Mouse (Mus musculus): ENCODE data around the gene Prdx3. TPM values are rescaled to one million over a fixed set of nuclear protein-coding genes. Genes with fewer than 3 reads are reported as not detected.

Gene Prdx3
- 100 to 1,000 TPM; 136 to 154 TPM for total RNA-seq (2021)
- long read RNA-seq, experiment 1, transcript Prdx3-201 (7 exons, 1,478 nt): major isoform, 166 of 170 reads
- long read RNA-seq, experiment 1, partial matches to known transcripts: 4 of 170 reads
- long read RNA-seq, experiment 1, other reads (novel, unspliced or antisense): 0 of 170 reads
- long read RNA-seq, experiment 2, transcript Prdx3-201 (7 exons, 1,478 nt): major isoform, 200 of 203 reads
- long read RNA-seq, experiment 2, partial matches to known transcripts: 3 of 203 reads
- long read RNA-seq, experiment 2, other reads (novel, unspliced or antisense): 0 of 203 reads

- DNase-seq: peak; percentile 94
Observed at GRCm38 (mm10) chr19:60874064-60874694, at the start of gene Prdx3. Prdx3 (minus strand) TSS chr19:60874556.

DNA sequence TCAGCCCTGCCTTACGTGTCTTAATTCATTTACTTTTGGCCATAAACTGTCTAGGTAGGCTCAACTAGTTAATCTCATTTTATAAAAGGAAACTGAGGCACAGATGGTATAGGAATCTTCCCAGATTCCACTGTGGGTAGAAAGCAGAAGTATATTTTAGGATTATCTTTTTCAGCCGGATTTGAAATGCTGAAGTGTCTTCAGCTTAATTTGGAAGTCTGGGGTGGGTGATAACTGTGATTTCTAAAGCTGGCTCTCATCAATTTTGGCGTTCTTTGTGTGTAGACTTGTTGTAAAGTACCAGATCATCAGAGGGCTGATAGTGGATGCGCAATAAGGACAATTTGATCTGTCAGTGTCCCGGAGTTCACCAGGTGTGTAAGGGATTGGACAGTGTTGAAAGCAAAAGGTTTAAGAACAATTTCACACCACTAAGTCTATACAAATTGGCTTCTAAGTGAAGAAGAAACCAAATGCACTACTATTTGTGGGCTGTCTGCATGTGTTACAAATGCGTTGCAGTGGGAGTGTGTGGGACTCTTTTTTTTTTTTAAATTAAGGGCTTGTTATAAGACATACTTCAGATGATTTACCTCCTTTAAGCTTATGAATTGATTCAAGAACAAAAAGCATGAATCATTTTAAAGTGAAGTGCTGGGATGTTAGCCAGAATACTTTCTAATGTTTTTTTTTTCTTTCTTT lies 42.7 kb upstream of the Prdx3 start:
- DNase-seq: no peak

DNA sequence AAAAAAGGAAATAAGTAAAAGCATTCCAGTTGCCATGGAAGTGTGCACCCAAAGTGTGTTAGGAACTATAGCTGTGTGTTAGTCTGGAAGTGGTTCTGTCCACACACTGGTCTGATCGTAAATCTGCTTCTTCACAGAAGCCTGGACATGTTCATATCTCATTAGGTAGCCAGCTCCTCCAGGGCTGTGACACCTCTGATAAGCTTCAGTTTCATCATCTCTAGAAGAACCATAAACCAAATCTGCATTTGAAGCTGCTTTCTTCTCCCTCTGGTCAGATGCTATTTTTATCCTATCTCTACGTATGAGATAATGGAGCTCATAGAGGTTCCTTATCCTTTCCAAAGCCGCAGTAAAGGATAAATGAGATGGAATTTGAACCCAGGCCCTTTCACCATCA lies 41.5 kb upstream of the Prdx3 start:
- no peak for DNase-seq

DNA sequence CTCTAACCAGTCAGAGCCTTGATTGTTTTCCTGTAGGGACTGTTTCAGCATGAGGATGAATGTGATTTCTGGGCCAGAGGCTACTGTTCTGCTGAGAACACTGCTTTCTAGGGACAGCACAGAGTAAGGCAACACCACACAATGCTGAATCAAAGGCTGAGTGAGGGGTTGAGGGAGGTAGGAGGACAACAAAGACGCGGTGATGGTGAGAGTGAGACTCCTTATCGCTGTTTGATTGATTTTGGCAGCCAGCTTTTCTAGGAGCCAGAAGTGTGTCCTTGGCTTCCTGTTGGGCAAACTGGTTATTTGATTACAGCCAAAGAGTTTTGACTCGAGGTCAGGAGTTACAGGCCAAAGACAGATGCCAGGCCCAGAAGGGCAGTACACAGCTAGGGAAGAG lies 40.9 kb upstream of the Prdx3 start:
- no peak for DNase-seq

GRCm38 (mm10) chr19:60911653-60912052 lies 37.3 kb upstream of the Prdx3 start:
- no peak for DNase-seq

DNA sequence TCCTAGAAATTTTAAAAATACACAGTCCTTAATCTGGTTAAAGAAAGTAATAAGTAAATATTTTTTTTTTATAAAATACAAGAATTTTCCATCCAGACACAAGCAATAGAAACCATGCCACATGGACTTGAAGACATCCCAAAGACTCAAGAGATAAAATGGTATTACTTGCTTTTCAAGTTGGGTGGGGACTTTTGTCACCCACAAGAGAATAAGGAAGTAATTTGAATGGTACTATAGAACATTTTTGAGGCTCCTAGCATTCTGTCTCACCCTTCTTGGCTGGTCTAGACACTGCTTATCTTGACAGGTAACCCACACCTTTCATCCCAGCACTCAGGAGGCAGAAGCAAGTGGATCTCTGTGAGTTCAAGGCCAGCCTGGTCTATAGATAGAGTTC lies 35.9 kb upstream of the Prdx3 start:
- DNase-seq: no peak

- no peak for DNase-seq
Observed at GRCm38 (mm10) chr19:60905477-60905876, 31.1 kb upstream of the Prdx3 start.

- DNase-seq: no peak
Observed at GRCm38 (mm10) chr19:60903971-60904370, 29.6 kb upstream of the Prdx3 start.

GRCm38 (mm10) chr19:60903139-60903538 lies 28.8 kb upstream of the Prdx3 start:
- DNase-seq: no peak

DNA sequence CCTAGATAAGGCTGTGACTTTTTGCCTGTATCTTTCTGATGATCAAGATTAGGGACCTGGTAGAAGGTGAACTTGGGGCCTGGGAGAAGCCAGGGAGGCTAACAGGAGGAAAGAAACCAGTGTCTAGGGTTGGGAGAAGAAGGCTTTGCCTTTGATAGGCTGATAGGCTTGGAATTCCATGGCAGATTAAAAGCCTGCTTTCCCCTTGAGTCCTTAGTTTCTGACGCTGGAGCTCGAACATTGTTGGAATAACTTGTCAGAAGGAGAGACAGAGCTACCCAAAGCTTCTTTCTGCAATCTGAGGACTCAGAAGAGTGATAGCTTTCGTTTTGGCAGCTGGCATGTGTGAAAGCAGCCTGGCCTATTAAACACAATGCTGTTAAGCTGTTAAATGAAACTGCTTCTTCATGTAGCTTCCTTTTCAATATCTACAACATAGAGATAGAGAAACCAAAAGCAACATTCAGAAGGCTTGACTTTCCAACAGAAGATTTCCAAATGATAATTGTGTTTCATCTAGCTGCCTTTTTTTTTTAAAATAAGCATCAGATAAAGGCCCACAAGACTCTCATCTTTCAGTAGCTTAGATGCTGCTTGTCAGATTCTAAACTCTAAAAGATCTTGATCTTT lies 21.0 kb upstream of the Prdx3 start:
- DNase-seq: no peak

DNA sequence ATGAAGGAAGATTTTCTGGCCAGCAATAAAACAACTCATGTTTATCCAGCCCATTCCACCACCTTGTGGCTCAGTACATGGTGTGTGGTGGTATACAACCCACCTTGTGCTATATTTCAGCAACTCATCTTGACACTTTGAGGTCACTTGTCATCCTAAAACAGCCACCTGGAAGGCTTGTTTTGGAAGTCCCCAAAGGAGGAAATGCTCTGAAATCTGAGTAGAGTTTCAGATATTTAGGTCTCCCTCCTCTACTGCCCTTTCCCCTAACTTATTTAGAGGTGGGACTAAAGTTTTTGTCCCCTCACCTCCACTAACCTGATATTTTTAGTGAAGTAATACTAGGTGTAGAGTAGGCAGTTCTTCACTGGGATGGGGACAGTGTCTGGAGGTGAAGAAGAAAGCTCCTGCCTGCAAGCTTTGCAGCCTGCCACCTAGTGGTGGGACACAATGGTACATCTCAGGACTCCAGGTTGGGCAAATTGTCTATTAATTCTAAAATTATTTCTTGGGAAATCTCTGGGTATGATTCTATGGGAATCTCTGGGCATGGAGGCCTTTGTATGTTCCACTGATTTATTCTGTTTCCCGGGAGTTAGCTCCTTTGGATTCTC lies 17.7 kb upstream of the Prdx3 start:
- DNase-seq: peak; percentile 63

DNA sequence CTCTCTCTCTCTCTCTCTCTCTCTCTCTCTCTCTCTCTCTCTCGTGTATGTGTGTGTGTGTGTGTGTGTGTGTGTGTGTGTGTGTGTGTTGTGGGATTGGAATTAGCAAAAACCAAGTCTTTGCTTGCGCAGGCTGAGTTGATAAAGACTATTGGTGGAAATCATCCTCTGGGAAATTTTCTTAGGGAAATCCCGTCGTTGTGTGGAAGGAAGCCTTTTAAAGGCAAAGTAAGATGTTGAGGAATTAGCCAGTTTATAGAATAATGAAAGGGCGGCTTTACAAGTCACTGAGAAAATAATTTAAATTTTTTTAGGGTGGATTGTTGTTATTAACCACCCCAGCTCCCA lies 16.7 kb upstream of the Prdx3 start:
- no peak for DNase-seq

GRCm38 (mm10) chr19:60890391-60891122 lies 16.2 kb upstream of the Prdx3 start:
- peak; percentile 42 for DNase-seq

DNA sequence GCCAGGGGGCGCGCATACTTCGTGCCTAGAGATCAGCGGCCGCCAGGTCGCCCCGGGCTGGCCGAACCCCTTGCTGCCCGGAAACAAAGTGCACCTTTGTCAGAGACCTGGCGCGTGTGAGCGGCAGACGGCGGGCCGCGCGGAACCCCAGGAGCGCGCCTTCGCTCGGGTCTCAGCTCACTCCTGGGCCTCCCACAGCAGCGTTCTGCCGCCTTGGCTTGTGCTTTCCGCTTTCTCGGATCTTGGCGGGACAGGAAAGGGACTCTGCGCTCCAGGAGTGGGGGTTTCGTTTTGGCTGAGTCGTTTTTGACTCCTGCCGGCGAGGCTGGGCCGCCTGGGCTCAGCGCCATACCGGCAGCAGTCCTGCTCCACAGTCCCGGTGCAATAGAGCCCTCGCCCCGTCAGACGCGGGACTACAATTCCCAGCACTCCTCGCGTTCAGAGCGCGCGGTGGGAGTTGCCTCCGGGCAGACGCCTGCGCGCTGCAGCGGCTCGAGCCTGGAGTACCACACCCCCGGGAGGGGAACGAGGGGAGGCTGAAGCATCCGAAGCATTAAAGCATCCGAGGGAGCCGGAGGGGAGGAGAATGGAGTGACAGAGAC lies 15.5 kb upstream of the Prdx3 start, which contains the start of gene Grk5:
Gene Grk5, plus strand, starts transcription at position 36 of the 602 bp plus-strand sequence.
- peak; percentile 98 for DNase-seq

DNA sequence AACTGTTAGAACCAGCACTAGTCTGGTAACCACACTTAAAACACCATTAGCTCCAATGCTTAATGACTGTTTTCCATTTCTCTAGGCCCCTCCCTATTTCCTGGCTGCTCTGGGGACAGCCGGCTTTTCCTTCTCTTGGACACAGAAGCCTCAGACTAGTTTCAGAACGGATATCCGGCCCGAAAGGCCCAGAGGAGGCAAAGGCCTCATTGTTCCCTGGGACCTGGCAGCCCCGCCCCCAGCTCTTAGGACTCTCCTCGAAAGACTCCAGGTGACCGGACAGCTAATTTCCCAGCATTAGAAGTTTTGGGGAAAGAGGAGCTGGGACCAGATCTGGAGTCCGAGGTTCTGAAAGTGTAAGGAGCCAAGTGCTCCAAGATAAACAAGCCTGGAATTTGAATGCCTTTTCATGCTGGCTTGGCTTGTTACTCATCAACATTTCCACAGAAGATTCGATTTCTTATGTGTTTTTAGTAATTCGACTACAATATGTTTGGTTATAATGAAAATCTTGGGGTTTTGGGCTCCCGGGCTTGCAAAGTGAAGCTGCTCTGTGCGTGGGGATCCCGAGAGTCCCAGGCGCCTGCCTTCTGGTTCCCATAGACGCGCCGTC lies 14.9 kb upstream of the Prdx3 start:
- DNase-seq: peak; percentile 45

GRCm38 (mm10) chr19:60887637-60888036 lies 13.3 kb upstream of the Prdx3 start:
- DNase-seq: no peak

DNA sequence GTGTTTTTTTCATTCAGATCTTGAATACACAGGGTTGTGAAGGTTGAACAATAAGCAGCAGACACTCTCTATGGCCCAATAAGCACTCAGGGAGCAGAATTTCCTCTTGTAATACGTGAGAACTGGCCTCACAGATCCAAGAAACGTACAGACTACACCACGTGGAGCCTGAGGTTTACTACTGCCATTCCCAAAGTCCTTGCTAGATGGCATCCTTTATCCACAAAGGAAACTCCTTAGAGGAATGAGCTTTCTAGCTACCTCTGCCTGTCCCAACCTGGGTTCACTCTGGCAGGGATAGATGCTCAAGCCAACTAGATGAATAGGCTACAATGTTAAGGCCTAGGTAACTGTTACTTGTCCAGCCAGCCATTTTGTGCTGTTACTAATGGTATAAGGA lies 8.8 kb upstream of the Prdx3 start:
- DNase-seq: no peak

- DNase-seq: peak; percentile 7
Observed at GRCm38 (mm10) chr19:60873501-60873900, 855 bp downstream of the Prdx3 start.

- no peak for DNase-seq
Observed at GRCm38 (mm10) chr19:60872272-60872671, 2.1 kb downstream of the Prdx3 start.

- no peak for DNase-seq
Observed at GRCm38 (mm10) chr19:60871366-60871765, 3.0 kb downstream of the Prdx3 start.

- no peak for DNase-seq
Observed at GRCm38 (mm10) chr19:60870489-60870888, 3.9 kb downstream of the Prdx3 start.

Data from gastrocnemius, postnatal 10 days (tissue).